In the genomic region with DNA sequence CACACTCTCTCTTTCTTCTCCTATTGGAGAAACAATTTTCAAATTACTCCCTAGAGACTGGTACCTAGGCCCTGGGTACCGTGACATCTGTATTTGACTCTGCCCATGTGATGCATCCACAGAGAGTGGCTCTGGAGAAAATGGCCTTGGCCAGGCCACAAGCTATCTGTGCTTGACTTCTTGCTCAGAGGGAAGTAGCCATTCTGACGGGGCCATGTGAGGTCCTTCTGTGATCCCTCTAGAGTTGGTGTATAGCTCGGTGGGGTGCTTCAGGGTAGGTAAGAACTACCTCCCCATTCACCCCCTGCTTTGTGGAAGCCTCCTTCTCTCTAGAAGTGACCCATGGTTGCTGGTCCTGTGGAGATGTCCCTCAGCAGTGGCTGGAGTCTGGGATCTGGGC, we compare ENCODE assay signal across 11 mouse cellular contexts.
DNase-seq lines count a peak whose midpoint lies in the region; ATAC-seq lines count a peak whose summit lies in the region.
"Had no signal": no experiment of that assay in that cellular context is flagged by ENCODE, and none has a peak within 500 bp of the region (broad histone marks: within the 10 kb centered on the region; RNA-seq: fewer than 3 reads in every experiment).

No protein-coding gene starts in this region.

- intact Hi-C loops in left cerebral cortex, postnatal 36 days (cut with DNase I) = loop anchor here (2.0 to 10.0 kb wide), 2 partner anchors 131 to 215 kb away; a partner anchor contains a TSS

- H3K27me3 ChIP-seq in hindbrain, embryonic 12.5 days = no peaks in the 10 kb centered on the region
- H3K27me3 ChIP-seq in hindbrain, embryonic 10.5 days (ENCODE audit: insufficient read depth, poor library complexity, severe bottlenecking) = no peaks in the 10 kb centered on the region
- H3K27me3 ChIP-seq in forebrain, embryonic 14.5 days (replicated peaks; ENCODE audit: control insufficient read depth, insufficient read depth, low read length) = no peaks in the 10 kb centered on the region
- no peaks in the 10 kb centered on the region for H3K27me3 ChIP-seq in hindbrain, embryonic 13.5 days
- H3K27me3 ChIP-seq in midbrain, embryonic 15.5 days (replicated peaks) = no peaks in the 10 kb centered on the region
- H3K27me3 ChIP-seq: kidney, embryonic 15.5 days; liver, embryonic 13.5 days had no signal

- no peak overlapping the region for H3K27ac ChIP-seq in hindbrain, embryonic 12.5 days
- H3K27ac ChIP-seq in hindbrain, embryonic 10.5 days = no peak overlapping the region
- H3K27ac ChIP-seq in forebrain, embryonic 14.5 days (ENCODE audit: low read depth, low read length) = no peak overlapping the region
- no peak overlapping the region for H3K27ac ChIP-seq in hindbrain, embryonic 13.5 days
- no peak overlapping the region for H3K27ac ChIP-seq in midbrain, embryonic 15.5 days
- H3K27ac ChIP-seq: heart, embryonic 10.5 days; kidney, embryonic 15.5 days; liver, embryonic 13.5 days had no signal

- no peaks in the 10 kb centered on the region for H3K9me3 ChIP-seq in hindbrain, embryonic 12.5 days (replicated peaks)
- no peaks in the 10 kb centered on the region for H3K9me3 ChIP-seq in hindbrain, embryonic 10.5 days
- no peaks in the 10 kb centered on the region for H3K9me3 ChIP-seq in forebrain, embryonic 14.5 days (replicated peaks; ENCODE audit: control insufficient read depth, low read length)
- no peaks in the 10 kb centered on the region for H3K9me3 ChIP-seq in hindbrain, embryonic 13.5 days
- H3K9me3 ChIP-seq in midbrain, embryonic 15.5 days = no peaks in the 10 kb centered on the region
- H3K9me3 ChIP-seq: heart, embryonic 10.5 days; kidney, embryonic 15.5 days; liver, embryonic 13.5 days had no signal

- 73% methylated on average over 3 of the region's 3 CpGs for WGBS in hindbrain, embryonic 12.5 days
- 71% methylated on average over 3 of the region's 3 CpGs for WGBS in hindbrain, embryonic 10.5 days
- WGBS in forebrain, embryonic 14.5 days = 72% methylated on average over 3 of the region's 3 CpGs
- 71% methylated on average over 3 of the region's 3 CpGs for WGBS in hindbrain, embryonic 13.5 days
- 72% methylated on average over 3 of the region's 3 CpGs for whole genome bisulfite sequencing in midbrain, embryonic 15.5 days

- H3K9ac ChIP-seq in hindbrain, embryonic 12.5 days = no peak overlapping the region
- H3K9ac ChIP-seq in forebrain, embryonic 14.5 days (ENCODE audit: low read length) = no peak overlapping the region
- H3K9ac ChIP-seq in hindbrain, embryonic 13.5 days = no peak overlapping the region
- no peak overlapping the region for H3K9ac ChIP-seq in midbrain, embryonic 15.5 days
- H3K9ac ChIP-seq: kidney, embryonic 15.5 days; liver, embryonic 13.5 days had no signal

- no peak for DNase-seq in hindbrain, embryonic 10.5 days (ENCODE audit: low spot score)
- no peak for DNase-seq in forebrain, embryonic 14.5 days (ENCODE audit: low spot score)
- DNase-seq in adrenal gland, postnatal 10 days = no peak
- DNase-seq in left cerebral cortex, postnatal 36 days (ENCODE audit: low spot score in 2 of 2) = no peak

- no peaks in the 10 kb centered on the region for H3K36me3 ChIP-seq in hindbrain, embryonic 12.5 days
- H3K36me3 ChIP-seq in hindbrain, embryonic 10.5 days = no peaks in the 10 kb centered on the region
- no peaks in the 10 kb centered on the region for H3K36me3 ChIP-seq in forebrain, embryonic 14.5 days (ENCODE audit: control insufficient read depth, insufficient read depth, low read length)
- no peaks in the 10 kb centered on the region for H3K36me3 ChIP-seq in hindbrain, embryonic 13.5 days
- no peaks in the 10 kb centered on the region for H3K36me3 ChIP-seq in midbrain, embryonic 15.5 days (replicated peaks)
- H3K36me3 ChIP-seq: heart, embryonic 10.5 days; kidney, embryonic 15.5 days; liver, embryonic 13.5 days had no signal

- no peaks in the 10 kb centered on the region for H3K4me1 ChIP-seq in hindbrain, embryonic 12.5 days
- peaks cover 3% of the 10 kb centered on the region; the same call in 1 of the 2 replicates for H3K4me1 ChIP-seq in hindbrain, embryonic 10.5 days (replicated peaks)
- no peaks in the 10 kb centered on the region for H3K4me1 ChIP-seq in forebrain, embryonic 14.5 days (ENCODE audit: control insufficient read depth, insufficient read depth, low read length)
- H3K4me1 ChIP-seq in hindbrain, embryonic 13.5 days (replicated peaks) = 0 out of 2 replicates have a peak, but pooled peaks cover 3% of the 10 kb centered on the region
- H3K4me1 ChIP-seq in midbrain, embryonic 15.5 days = no peaks in the 10 kb centered on the region
- H3K4me1 ChIP-seq: heart, embryonic 10.5 days; kidney, embryonic 15.5 days; liver, embryonic 13.5 days had no signal

- peak; percentile 43; the same call in 1 of the 2 replicates for ATAC-seq in hindbrain, embryonic 12.5 days (ENCODE audit: low FRiP score)
- ATAC-seq in forebrain, embryonic 14.5 days = peak; percentile 42
- ATAC-seq in hindbrain, embryonic 13.5 days (ENCODE audit: low FRiP score) = peak; percentile 19; the same call in 1 of the 2 replicates
- peak; percentile 55 for ATAC-seq in midbrain, embryonic 15.5 days (replicated peaks)

- no peak overlapping the region for H3K4me2 ChIP-seq in hindbrain, embryonic 12.5 days (replicated peaks)
- H3K4me2 ChIP-seq in forebrain, embryonic 14.5 days (ENCODE audit: low read length) = no peak overlapping the region
- no peak overlapping the region for H3K4me2 ChIP-seq in hindbrain, embryonic 13.5 days
- H3K4me2 ChIP-seq in midbrain, embryonic 15.5 days = no peak overlapping the region
- H3K4me2 ChIP-seq: kidney, embryonic 15.5 days had no signal

- H3K4me3 ChIP-seq in hindbrain, embryonic 12.5 days = no peak overlapping the region
- no peak overlapping the region for H3K4me3 ChIP-seq in hindbrain, embryonic 10.5 days
- no peak overlapping the region for H3K4me3 ChIP-seq in forebrain, embryonic 14.5 days (ENCODE audit: low read depth, low read length)
- no peak overlapping the region for H3K4me3 ChIP-seq in hindbrain, embryonic 13.5 days
- no peak overlapping the region for H3K4me3 ChIP-seq in midbrain, embryonic 15.5 days
- H3K4me3 ChIP-seq: heart, embryonic 10.5 days; kidney, embryonic 15.5 days; layer of hippocampus, adult 2 months; liver, embryonic 13.5 days had no signal
